Mouse (Mus musculus): ENCODE measurements around the gene Pdzd2. TPM values are rescaled to one million over a fixed set of nuclear protein-coding genes. Genes with fewer than 3 reads are reported as not detected.

The Pdzd2 gene
- total and polyA plus RNA-seq, 2 experiments from 2014 or later, result 15.9 to 40.6 TPM

GRCm38 (mm10) chr15:12547640-12548405 is 191.9 kb downstream of the Pdzd2 start:
- WGBS, result 87% methylated on average over 5 of the region's 5 CpGs
- Histone ChIP-seq H3K4me1 (ENCODE audit: insufficient read depth, low read length) (peaks cover 7% of the 10 kb centered on the region), H3K36me3 (ENCODE audit: insufficient read depth, low read length) (no peaks in the 10 kb centered on the region), H3K9ac (replicated peaks; ENCODE audit: low read length) (no peak overlapping the region), H3K9me3 (ENCODE audit: low read length) (no peaks in the 10 kb centered on the region), H3K27me3 (ENCODE audit: insufficient read depth, low read length) (no peaks in the 10 kb centered on the region), H3K4me3 (ENCODE audit: low read length) (no peak overlapping the region), H3K4me2 (ENCODE audit: low read depth, low read length) (no peak overlapping the region), H3K27ac (no peak overlapping the region)
- no peak for DNase-seq (ENCODE audit: low spot score)
- no peak for TF ChIP-seq CTCF (IDR thresholded peaks at IDR 0.05; ENCODE audit: low read depth)
- no peak for ATAC-seq

- Histone ChIP-seq H3K4me3 (ENCODE audit: low read length) (no peak overlapping the region), H3K27me3 (ENCODE audit: insufficient read depth, low read length) (no peaks in the 10 kb centered on the region), H3K27ac (no peak overlapping the region), H3K4me2 (ENCODE audit: low read depth, low read length) (no peak overlapping the region), H3K36me3 (ENCODE audit: insufficient read depth, low read length) (no peaks in the 10 kb centered on the region), H3K9me3 (ENCODE audit: low read length) (no peaks in the 10 kb centered on the region), H3K4me1 (ENCODE audit: insufficient read depth, low read length) (peaks cover 7% of the 10 kb centered on the region), H3K9ac (replicated peaks; ENCODE audit: low read length) (no peak overlapping the region)
- ATAC-seq, result no peak
- WGBS, result 81% methylated on average over 6 of the region's 6 CpGs
- no peak for DNase-seq (ENCODE audit: low spot score)
- no peak for TF ChIP-seq CTCF (IDR thresholded peaks at IDR 0.05; ENCODE audit: low read depth)
These were observed 192.9 kb downstream of the Pdzd2 start for GRCm38 (mm10) chr15:12546781-12547180.

GRCm38 (mm10) chr15:12545671-12546070 is 194.1 kb downstream of the Pdzd2 start:
- 72% methylated on average over 6 of the region's 6 CpGs for WGBS
- Histone ChIP-seq H3K36me3 (ENCODE audit: insufficient read depth, low read length) (no peaks in the 10 kb centered on the region), H3K9ac (replicated peaks; ENCODE audit: low read length) (no peak overlapping the region), H3K4me1 (ENCODE audit: insufficient read depth, low read length) (peaks cover 7% of the 10 kb centered on the region), H3K9me3 (ENCODE audit: low read length) (no peaks in the 10 kb centered on the region), H3K4me2 (ENCODE audit: low read depth, low read length) (no peak overlapping the region), H3K27me3 (ENCODE audit: insufficient read depth, low read length) (no peaks in the 10 kb centered on the region), H3K27ac (no peak overlapping the region), H3K4me3 (ENCODE audit: low read length) (no peak overlapping the region)
- no peak for ATAC-seq
- DNase-seq (ENCODE audit: low spot score), result no peak
- TF ChIP-seq CTCF (IDR thresholded peaks at IDR 0.05; ENCODE audit: low read depth), result no peak

GRCm38 (mm10) chr15:12545220-12545619 is 194.5 kb downstream of the Pdzd2 start:
- H3K4me2 ChIP-seq (ENCODE audit: low read depth, low read length), result no peak overlapping the region
- H3K36me3 ChIP-seq (ENCODE audit: insufficient read depth, low read length), result no peaks in the 10 kb centered on the region
- H3K4me3 ChIP-seq (ENCODE audit: low read length), result no peak overlapping the region
- H3K9me3 ChIP-seq (ENCODE audit: low read length), result no peaks in the 10 kb centered on the region
- no peak overlapping the region for H3K27ac ChIP-seq
- TF ChIP-seq CTCF (IDR thresholded peaks at IDR 0.05; ENCODE audit: low read depth), result no peak
- DNase-seq (ENCODE audit: low spot score), result no peak
- peaks cover 7% of the 10 kb centered on the region for H3K4me1 ChIP-seq (ENCODE audit: insufficient read depth, low read length)
- WGBS, result 70% methylated on average over 3 of the region's 3 CpGs
- no peak for ATAC-seq
- H3K27me3 ChIP-seq (ENCODE audit: insufficient read depth, low read length), result no peaks in the 10 kb centered on the region
- no peak overlapping the region for H3K9ac ChIP-seq (replicated peaks; ENCODE audit: low read length)

- 66% methylated on average over 13 of the region's 13 CpGs for whole genome bisulfite sequencing
- no peaks in the 10 kb centered on the region for H3K4me1 ChIP-seq (ENCODE audit: insufficient read depth, low read length)
- H3K27me3 ChIP-seq (ENCODE audit: insufficient read depth, low read length), result no peaks in the 10 kb centered on the region
- H3K9me3 ChIP-seq (ENCODE audit: low read length), result no peaks in the 10 kb centered on the region
- H3K9ac ChIP-seq (replicated peaks; ENCODE audit: low read length), result no peak overlapping the region
- ATAC-seq (0 out of 2 replicates have a peak, but pooled peaks have one; percentile 30), DNase-seq (ENCODE audit: low spot score) (no peak)
- H3K4me3 ChIP-seq (ENCODE audit: low read length), result no peak overlapping the region
- no peaks in the 10 kb centered on the region for H3K36me3 ChIP-seq (ENCODE audit: insufficient read depth, low read length)
- H3K4me2 ChIP-seq (ENCODE audit: low read depth, low read length), result no peak overlapping the region
- H3K27ac ChIP-seq, result no peak overlapping the region
- no peak for TF ChIP-seq CTCF (IDR thresholded peaks at IDR 0.05; ENCODE audit: low read depth)
These were observed 195.9 kb downstream of the Pdzd2 start for GRCm38 (mm10) chr15:12543686-12544325.

- Histone ChIP-seq H3K9me3 (ENCODE audit: low read length) (no peaks in the 10 kb centered on the region), H3K4me2 (ENCODE audit: low read depth, low read length) (no peak overlapping the region), H3K9ac (replicated peaks; ENCODE audit: low read length) (no peak overlapping the region), H3K36me3 (ENCODE audit: insufficient read depth, low read length) (no peaks in the 10 kb centered on the region), H3K27ac (no peak overlapping the region), H3K27me3 (ENCODE audit: insufficient read depth, low read length) (no peaks in the 10 kb centered on the region), H3K4me1 (ENCODE audit: insufficient read depth, low read length) (no peaks in the 10 kb centered on the region), H3K4me3 (ENCODE audit: low read length) (no peak overlapping the region)
- no peak for TF ChIP-seq CTCF (IDR thresholded peaks at IDR 0.05; ENCODE audit: low read depth)
- ATAC-seq (no peak), DNase-seq (ENCODE audit: low spot score) (no peak)
- 72% methylated on average over 6 of the region's 6 CpGs for WGBS
These were observed 197.4 kb downstream of the Pdzd2 start for GRCm38 (mm10) chr15:12542316-12542715.
